Mouse (Mus musculus) spleen, adult 2 months (tissue): Measurements from ENCODE around the gene Cep97.

Experiments
- CTCF ChIP-seq: fragments of 200-500 bp; IDR thresholded peaks from 2 replicates; pipeline ENCODE4 v1.5.1; 2011; ENCODE audit warnings: mild to moderate bottlenecking, inconsistent platforms; ENCODE audit not compliant: insufficient read depth, insufficient read length, insufficient replicate concordance; ENCODE audit errors: extremely low read depth
- POLR2A ChIP-seq: fragments of 200-500 bp; IDR thresholded peaks from 2 replicates; pipeline ENCODE4 v1.6.1; 2011; ENCODE audit warnings: low read depth, low read length, inconsistent platforms

DNA sequence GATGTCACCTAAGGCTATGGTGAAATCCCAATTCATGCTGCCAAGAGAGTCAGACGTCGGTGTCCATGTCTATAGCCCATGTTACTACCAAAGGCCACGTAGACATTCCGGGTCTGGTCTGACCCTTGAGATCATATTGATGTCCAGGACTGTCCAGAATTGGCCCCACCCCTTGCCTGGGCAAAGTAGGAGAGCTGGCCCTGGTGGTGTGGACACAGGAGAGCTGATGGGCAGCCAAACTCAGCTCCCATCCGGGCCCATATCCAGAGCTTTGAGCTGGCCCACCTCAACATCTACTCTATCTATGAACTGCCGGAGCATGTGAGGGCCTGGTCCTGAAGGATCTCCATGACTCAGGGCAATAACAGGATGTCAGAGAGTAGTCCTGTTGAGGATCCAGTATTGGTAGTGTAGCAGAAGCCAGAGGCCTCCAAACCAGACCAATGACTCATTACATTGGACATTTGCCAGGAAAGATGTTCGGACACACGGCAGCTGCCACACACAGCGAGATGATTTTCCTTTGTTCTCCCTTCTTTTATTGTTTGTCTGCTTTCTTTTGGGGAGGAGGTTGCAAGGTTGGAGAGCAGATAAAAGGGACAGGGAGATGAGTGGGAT, 36.2 kb downstream of the Cep97 start:
- TF ChIP-seq POLR2A = no peak
- no peak for TF ChIP-seq CTCF
